Mouse (Mus musculus) myocyte (in vitro differentiated cells): ENCODE measurements around the gene Hist1h2bg. TPM values are rescaled to one million over a fixed set of nuclear protein-coding genes. Genes with fewer than 3 reads are reported as not detected.
"Not testable (repeated sequence)": the region's sequence is repeated elsewhere in the genome, so short reads cannot be mapped to it uniquely, and the experiment has no call there.

ENCODE experiments used
- H3K27me3 ChIP-seq: one replicate; pipeline ENCODE4 v1.6.1; 2011; ENCODE audit not compliant: control insufficient read depth, insufficient read depth, insufficient read length
- H3K36me3 ChIP-seq: one replicate; pipeline ENCODE4 v1.6.1; 2011; ENCODE audit not compliant: control insufficient read depth, insufficient read depth
- H3K4me2 ChIP-seq: one replicate; pipeline ENCODE4 v1.6.1; 2011; ENCODE audit warnings: low read depth, control low read depth
- H3K4me3 ChIP-seq: one replicate; pipeline ENCODE4 v1.5.1; 2011; ENCODE audit warnings: mild to moderate bottlenecking, control low read depth, moderate library complexity
- H3K79me2 ChIP-seq: one replicate; pipeline ENCODE4 v1.6.1; 2011; ENCODE audit not compliant: control insufficient read depth, insufficient read depth
- H3ac ChIP-seq: one replicate; pipeline ENCODE4 v1.6.1; 2011; ENCODE audit not compliant: control insufficient read depth, insufficient read length
- CEBPB ChIP-seq: IDR thresholded peaks from 2 replicates; pipeline ENCODE4 v1.6.1; 2011; ENCODE audit warnings: mild to moderate bottlenecking, moderate library complexity; ENCODE audit not compliant: poor library complexity, insufficient read depth, severe bottlenecking
- E2F4 ChIP-seq: IDR thresholded peaks from one replicate; pipeline ENCODE4 v1.6.1; 2011; ENCODE audit warnings: mild to moderate bottlenecking, control low read depth, moderate library complexity; ENCODE audit not compliant: insufficient read depth
- MAX ChIP-seq: IDR thresholded peaks from one replicate; pipeline ENCODE4 v1.6.1; 2011; ENCODE audit warnings: low read depth, mild to moderate bottlenecking, control low read depth
- MYOD1 ChIP-seq, 3 experiments: IDR thresholded peaks; one replicate each; pipeline ENCODE4 v1.6.1; 2011; ENCODE audit warnings: control low read depth in 2 of 3, low read depth in 2 of 3, mild to moderate bottlenecking in 2 of 3, moderate library complexity in 1 of 3; ENCODE audit not compliant: insufficient read length in 2 of 3, control insufficient read depth in 1 of 3
- MYOG ChIP-seq, 3 experiments: IDR thresholded peaks; one replicate each; pipeline ENCODE4 v1.6.1; 2011; ENCODE audit warnings: control low read depth in 2 of 3, low read depth in 2 of 3, mild to moderate bottlenecking in 2 of 3; ENCODE audit not compliant: insufficient read length in 2 of 3, control insufficient read depth in 1 of 3, insufficient read depth in 1 of 3
- POLR2A ChIP-seq: IDR thresholded peaks from one replicate; pipeline ENCODE4 v1.6.1; 2011; ENCODE audit warnings: low read depth, mild to moderate bottlenecking, control low read depth, moderate library complexity; ENCODE audit not compliant: insufficient read length
- POLR2AphosphoS2 ChIP-seq: IDR thresholded peaks from one replicate; pipeline ENCODE4 v1.6.1; 2011; ENCODE audit warnings: low read depth, control low read depth; ENCODE audit not compliant: insufficient read length
- REST ChIP-seq: IDR thresholded peaks from one replicate; pipeline ENCODE4 v1.6.1; 2011; ENCODE audit warnings: mild to moderate bottlenecking, control low read depth, moderate library complexity; ENCODE audit not compliant: insufficient read depth, insufficient read length
- SRF ChIP-seq: IDR thresholded peaks from one replicate; pipeline ENCODE4 v1.6.1; 2011; ENCODE audit warnings: low read depth; ENCODE audit not compliant: control insufficient read depth, insufficient read length
- TCF12 ChIP-seq: IDR thresholded peaks from one replicate; pipeline ENCODE4 v1.6.1; 2011; ENCODE audit warnings: mild to moderate bottlenecking, control low read depth; ENCODE audit not compliant: poor library complexity, insufficient read depth, severe bottlenecking
- TCF3 ChIP-seq: IDR thresholded peaks from one replicate; pipeline ENCODE4 v1.6.1; 2011; ENCODE audit warnings: low read depth, control low read depth; ENCODE audit not compliant: insufficient read length
- polyA plus RNA-seq: library from polyadenylated mRNA; unstranded; fragments of >200 nt; fragmentation: generic; extraction: Trizol; gene quantifications from one replicate; pipeline ENCODE4 v1.2.1, GENCODE M21; 2012; ENCODE audit warnings: missing spikeins

Hist1h2bg gene
- polyA plus RNA-seq, 1 experiment: 7.8 TPM

DNA sequence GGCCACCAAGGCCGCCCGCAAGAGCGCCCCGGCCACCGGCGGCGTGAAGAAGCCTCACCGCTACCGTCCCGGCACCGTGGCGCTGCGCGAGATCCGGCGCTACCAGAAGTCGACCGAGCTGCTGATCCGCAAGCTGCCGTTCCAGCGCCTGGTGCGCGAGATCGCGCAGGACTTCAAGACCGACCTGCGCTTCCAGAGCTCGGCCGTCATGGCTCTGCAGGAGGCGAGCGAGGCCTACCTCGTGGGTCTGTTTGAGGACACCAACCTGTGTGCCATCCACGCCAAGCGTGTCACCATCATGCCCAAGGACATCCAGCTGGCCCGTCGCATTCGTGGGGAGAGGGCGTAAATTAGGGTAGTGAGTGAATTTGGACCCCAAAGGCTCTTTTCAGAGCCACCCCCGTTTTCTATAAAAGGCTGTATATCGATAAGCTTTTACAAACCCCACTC is 4.7 kb downstream of the Hist1h2bg start:
- peak overlapping the region; percentile 27 for H3K4me3 ChIP-seq
- H3K79me2 ChIP-seq, H3K27me3 ChIP-seq, H3K36me3 ChIP-seq, H3ac ChIP-seq: not testable (repeated sequence)
- H3K4me2 ChIP-seq: peak overlapping the region; percentile 81
- peak; percentile 71 for TF ChIP-seq POLR2A
- TF ChIP-seq POLR2AphosphoS2: peak; percentile 82

DNA sequence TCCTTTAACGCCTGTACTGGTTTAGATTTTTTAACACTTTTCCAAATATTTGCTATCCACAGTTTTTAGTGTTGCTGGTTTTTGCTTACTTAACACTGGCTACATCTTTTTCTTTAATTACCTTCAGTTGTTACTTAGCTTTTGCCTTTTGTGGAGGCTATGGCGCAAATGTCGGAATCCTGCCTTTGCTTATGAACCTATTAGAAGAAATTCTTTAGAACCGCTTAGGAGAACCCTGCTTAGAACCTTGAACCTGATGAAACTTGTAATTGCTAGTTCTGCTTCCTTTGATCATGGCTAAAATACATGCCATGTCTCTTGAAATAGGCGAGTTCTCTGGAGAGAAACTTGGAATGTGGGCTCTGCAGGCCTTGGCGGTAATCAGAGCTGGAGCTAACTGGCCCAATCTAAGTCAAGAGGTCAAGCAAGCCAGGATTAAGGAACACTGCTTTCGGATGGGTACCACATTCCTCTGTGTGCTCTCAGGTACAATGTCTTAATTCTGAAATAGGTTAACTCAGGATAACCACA is 5.2 kb downstream of the Hist1h2bg start:
- TF ChIP-seq POLR2A: peak; percentile 33
- TF ChIP-seq REST: no peak
- no peak for TF ChIP-seq SRF
- no peak for TF ChIP-seq TCF12
- TF ChIP-seq E2F4: no peak
- TF ChIP-seq MYOG (IDR thresholded peaks at IDR 0.05; ENCODE audit: control insufficient read depth in 1 of 3, insufficient read depth in 1 of 3, insufficient read length in 2 of 3, low read depth in 2 of 3): no peak
- TF ChIP-seq POLR2AphosphoS2: peak; percentile 55
- TF ChIP-seq CEBPB: no peak
- no peak for TF ChIP-seq MYOD1 (IDR thresholded peaks at IDR 0.05; ENCODE audit: control insufficient read depth in 1 of 3, insufficient read length in 2 of 3, low read depth in 2 of 3)
- no peak for TF ChIP-seq MAX
- H3ac ChIP-seq: no peak overlapping the region
- peak overlapping the region; percentile 27 for H3K4me3 ChIP-seq
- H3K27me3 ChIP-seq: no peaks in the 10 kb centered on the region
- H3K36me3 ChIP-seq: no peaks in the 10 kb centered on the region
- H3K79me2 ChIP-seq: no peaks in the 10 kb centered on the region
- H3K4me2 ChIP-seq: peak overlapping the region; percentile 81

DNA sequence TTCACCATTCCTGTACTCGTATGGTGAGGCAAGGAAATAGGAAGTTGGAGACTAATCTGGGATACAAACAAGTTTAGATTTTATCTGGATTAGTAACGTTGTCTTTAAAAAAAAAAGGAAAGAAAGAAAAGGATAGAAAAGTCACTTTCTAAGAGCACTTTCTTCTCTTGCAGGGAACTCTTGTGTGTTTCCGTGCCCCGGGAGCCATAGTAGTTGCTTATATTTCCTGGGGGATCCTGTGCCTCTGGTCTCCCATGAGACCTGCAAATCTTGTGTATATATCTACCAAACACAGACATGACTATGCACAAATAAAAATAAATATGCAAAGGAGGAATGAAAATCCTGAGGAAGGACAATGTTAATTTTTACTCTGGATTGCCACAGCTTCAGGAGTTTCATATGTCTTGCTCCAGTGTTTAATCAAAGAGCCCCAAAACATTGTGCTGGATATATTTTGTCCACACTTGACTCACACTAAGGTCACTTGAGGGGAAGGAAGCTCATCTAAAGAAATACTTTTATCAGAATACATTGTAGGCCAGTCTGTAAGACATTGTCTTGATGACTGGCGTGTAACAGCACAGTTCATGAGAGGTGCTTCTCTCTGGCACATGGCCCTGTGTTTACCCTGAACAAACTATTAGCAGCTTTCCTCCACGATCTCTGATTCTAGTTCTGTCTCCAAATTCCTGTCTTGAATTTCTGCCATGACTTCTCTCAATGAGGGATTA is 5.9 kb downstream of the Hist1h2bg start:
- Histone ChIP-seq H3K36me3 (no peaks in the 10 kb centered on the region), H3K79me2 (no peaks in the 10 kb centered on the region), H3ac (no peak overlapping the region), H3K27me3 (no peaks in the 10 kb centered on the region), H3K4me2 (peak overlapping the region; percentile 81), H3K4me3 (peak overlapping the region; percentile 27)
- no peak for TF ChIP-seq MAX

DNA sequence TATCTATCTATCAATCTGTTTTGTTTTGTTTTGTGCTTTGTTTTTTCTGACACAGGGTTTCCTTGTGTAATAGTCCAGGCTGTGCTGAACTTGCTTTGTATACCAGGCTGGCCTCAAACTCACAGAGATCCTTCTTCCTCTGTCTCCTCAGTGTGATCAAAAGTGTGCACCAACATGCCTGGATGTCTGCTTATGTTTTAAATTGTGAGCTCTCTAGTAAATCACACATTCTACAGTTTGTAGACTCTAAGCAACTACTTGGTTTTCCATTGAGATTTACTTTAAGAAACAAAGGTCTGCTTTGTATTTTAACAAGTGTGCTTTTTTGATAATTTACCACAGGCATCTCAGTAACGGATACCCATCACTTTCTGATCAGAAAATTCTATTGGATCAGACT is 6.6 kb downstream of the Hist1h2bg start:
- Histone ChIP-seq H3ac (no peak overlapping the region), H3K4me2 (no peak overlapping the region), H3K27me3 (no peaks in the 10 kb centered on the region), H3K79me2 (no peaks in the 10 kb centered on the region), H3K36me3 (no peaks in the 10 kb centered on the region), H3K4me3 (no peak overlapping the region)
- TF ChIP-seq POLR2A (no peak), POLR2AphosphoS2 (no peak)

- H3K4me3 ChIP-seq: peak within 1 kb of the TSS; percentile 24
- TF ChIP-seq POLR2A (peak; percentile 97), TCF3 (no peak), MAX (no peak), POLR2AphosphoS2 (peak; percentile 100), E2F4 (peak; percentile 20), MYOD1 (IDR thresholded peaks at IDR 0.05; ENCODE audit: control insufficient read depth in 1 of 3, insufficient read length in 2 of 3, low read depth in 2 of 3) (no peak)
- H3K4me2 ChIP-seq: peak within 1 kb of the TSS; percentile 96
- H3K79me2 ChIP-seq: no peaks in the 10 kb centered on the region
- H3K36me3 ChIP-seq: no peaks in the 10 kb centered on the region
- no peaks in the 10 kb centered on the region for H3K27me3 ChIP-seq
- no peak within 1 kb of the TSS for H3ac ChIP-seq
Measured at GRCm38 (mm10) chr13:23581408-23582218, 10.4 kb downstream of the Hist1h2bg start, which contains the start of gene Hist1h4d. Hist1h4d (plus strand) TSS chr13:23581598.
